Mouse (Mus musculus) cerebellum, adult 2 months (tissue): ENCODE data around the gene Gpr182. TPM values are rescaled to one million over a fixed set of nuclear protein-coding genes. Genes with fewer than 3 reads are reported as not detected.

Experiments
- DNase-seq, 2 experiments: peaks; one replicate each; pipeline ENCODE4 v3.0.0; 2021
- H3K27ac ChIP-seq: fragments of 200-500 bp; 2 replicates; pipeline ENCODE4 v1.5.1; 2012; ENCODE audit warnings: low read length, control low read depth, inconsistent platforms; ENCODE audit not compliant: insufficient read depth
- H3K27me3 ChIP-seq: fragments of 200-500 bp; 2 replicates; pipeline ENCODE4 v1.6.1; 2012; ENCODE audit warnings: inconsistent platforms, mild to moderate bottlenecking, low read length, moderate library complexity; ENCODE audit not compliant: control insufficient read depth, insufficient read depth
- H3K4me1 ChIP-seq: fragments of 200-500 bp; 2 replicates; pipeline ENCODE4 v1.6.1; 2011; ENCODE audit warnings: low read length; ENCODE audit not compliant: control insufficient read depth, insufficient read depth
- H3K4me3 ChIP-seq: fragments of 200-500 bp; replicated peaks from 2 replicates; pipeline ENCODE3; 2011; ENCODE audit warnings: mild to moderate bottlenecking, low read depth, low read length, control low read depth; ENCODE audit not compliant: insufficient read depth
- CTCF ChIP-seq: fragments of 200-500 bp; IDR thresholded peaks from 2 replicates; pipeline ENCODE4 v1.5.1; 2011; ENCODE audit warnings: low read depth, mild to moderate bottlenecking, control low read depth, low read length, moderate library complexity, borderline replicate concordance; ENCODE audit not compliant: insufficient read depth
- POLR2A ChIP-seq: fragments of 200-500 bp; IDR thresholded peaks from 2 replicates; pipeline ENCODE4 v1.6.1; 2011; ENCODE audit warnings: low read length, control low read depth, borderline replicate concordance; ENCODE audit not compliant: insufficient read depth
- WGBS: fragments of 180-500 bp; shearing (Covaris S2); methylation state at CpG from one replicate; pipeline ENCODE4 v1.1.7; 2018; 5-methylcytosine and 5-hydroxymethylcytosine counted together
- polyA plus RNA-seq: library from polyadenylated mRNA; depleted of rRNA; stranded (reverse); fragments of >200 nt; gene quantifications from 2 replicates; pipeline ENCODE4 v1.2.3, GENCODE M21; 2012

Gene Gpr182
- polyA plus RNA-seq, 1 experiment = 1.4 TPM

- WGBS = 80% methylated on average over 5 of the region's 5 CpGs
- no peaks in the 10 kb centered on the region for H3K27me3 ChIP-seq
- no peak overlapping the region for H3K4me3 ChIP-seq
- no peak for TF ChIP-seq POLR2A
- no peak for TF ChIP-seq CTCF
- H3K4me1 ChIP-seq = no peaks in the 10 kb centered on the region; the same call in 1 of the 2 replicates
- H3K27ac ChIP-seq = no peak overlapping the region
- DNase-seq = no peak
Measured at GRCm38 (mm10) chr10:127745886-127746285, 5.6 kb downstream of the Gpr182 start.

GRCm38 (mm10) chr10:127744661-127745060, 6.9 kb downstream of the Gpr182 start:
- Histone ChIP-seq H3K27ac (no peak overlapping the region), H3K4me1 (no peaks in the 10 kb centered on the region; the same call in 1 of the 2 replicates), H3K4me3 (no peak overlapping the region), H3K27me3 (no peaks in the 10 kb centered on the region)
- TF ChIP-seq CTCF = peak; percentile 38; the same call in 1 of the 2 replicates
- no peak for TF ChIP-seq POLR2A
- 66% methylated on average over 5 of the region's 5 CpGs for WGBS
- DNase-seq = peak; percentile 14 to 39

- DNase-seq = no peak
- Histone ChIP-seq H3K27ac (peak overlapping the region; percentile 56; the same call in 1 of the 2 replicates), H3K4me3 (peak overlapping the region; percentile 79), H3K4me1 (no peaks in the 10 kb centered on the region; the same call in 1 of the 2 replicates), H3K27me3 (no peaks in the 10 kb centered on the region)
- WGBS = 2% methylated on average over 54 of the region's 55 CpGs
- TF ChIP-seq POLR2A (no peak), CTCF (no peak)
Measured at GRCm38 (mm10) chr10:127739661-127740161, 11.8 kb downstream of the Gpr182 start.

- H3K27me3 ChIP-seq = no peaks in the 10 kb centered on the region
- DNase-seq = peak; percentile 75 to 76
- 1% methylated on average over 57 of the region's 61 CpGs for whole genome bisulfite sequencing
- H3K4me3 ChIP-seq = peak within 1 kb of the TSS; percentile 79
- peak within 1 kb of the TSS; percentile 56; the same call in 1 of the 2 replicates for H3K27ac ChIP-seq
- TF ChIP-seq POLR2A = no peak
- TF ChIP-seq CTCF = no peak
- no peaks in the 10 kb centered on the region; the same call in 1 of the 2 replicates for H3K4me1 ChIP-seq
Measured at GRCm38 (mm10) chr10:127739083-127739660, 12.4 kb downstream of the Gpr182 start, which contains the start of gene Zbtb39. Gene Zbtb39, plus strand, starts transcription at chr10:127739538.

- Histone ChIP-seq H3K27me3 (no peaks in the 10 kb centered on the region), H3K4me3 (no peak overlapping the region), H3K4me1 (no peaks in the 10 kb centered on the region), H3K27ac (no peak overlapping the region)
- TF ChIP-seq CTCF = peak; percentile 57
- no peak for TF ChIP-seq POLR2A
- 16% methylated on average over 13 of the region's 13 CpGs for WGBS
- DNase-seq = peak in 1 of 2 experiments; percentile 21
Measured at GRCm38 (mm10) chr10:127738151-127738882, 13.2 kb downstream of the Gpr182 start.

- 25% methylated on average over 2 of the region's 2 CpGs for WGBS
- H3K4me1 ChIP-seq = no peaks in the 10 kb centered on the region
- no peak for DNase-seq
- no peak overlapping the region for H3K27ac ChIP-seq
- no peaks in the 10 kb centered on the region for H3K27me3 ChIP-seq
- no peak overlapping the region for H3K4me3 ChIP-seq
- TF ChIP-seq CTCF (no peak), POLR2A (no peak)
Measured at GRCm38 (mm10) chr10:127737552-127737951, 14.0 kb downstream of the Gpr182 start.

GRCm38 (mm10) chr10:127736916-127737315, 14.6 kb downstream of the Gpr182 start:
- 57% methylated on average over 4 of the region's 4 CpGs for WGBS
- H3K4me1 ChIP-seq = no peaks in the 10 kb centered on the region
- H3K27ac ChIP-seq = no peak overlapping the region
- no peak overlapping the region for H3K4me3 ChIP-seq
- no peaks in the 10 kb centered on the region for H3K27me3 ChIP-seq
- no peak for DNase-seq
- no peak for TF ChIP-seq CTCF
- no peak for TF ChIP-seq POLR2A

GRCm38 (mm10) chr10:127736266-127736665, 15.3 kb downstream of the Gpr182 start:
- DNase-seq = no peak
- no peak for TF ChIP-seq POLR2A
- no peak for TF ChIP-seq CTCF
- Histone ChIP-seq H3K27me3 (no peaks in the 10 kb centered on the region), H3K4me3 (no peak overlapping the region), H3K4me1 (no peaks in the 10 kb centered on the region), H3K27ac (no peak overlapping the region)
- 87% methylated on average over 2 of the region's 2 CpGs for WGBS
